Mouse (Mus musculus): ENCODE results near the gene Ncoa1.
"Not testable (repeated sequence)": the region's sequence is repeated elsewhere in the genome, so short reads cannot be mapped to it uniquely, and the experiment has no call there.

Ncoa1 gene

GRCm38 (mm10) chr12:4396221-4396620, 80.8 kb downstream of the Ncoa1 start:
- no peak for DNase-seq (ENCODE audit: low read depth in 1 of 2, low spot score in 2 of 2)

GRCm38 (mm10) chr12:4392590-4392989, 84.4 kb downstream of the Ncoa1 start:
- DNase-seq (ENCODE audit: low read depth in 1 of 2, low spot score in 2 of 2): no peak

GRCm38 (mm10) chr12:4392074-4392473, 84.9 kb downstream of the Ncoa1 start:
- no peak for DNase-seq (ENCODE audit: low read depth in 1 of 2, low spot score in 2 of 2)

GRCm38 (mm10) chr12:4391256-4391655, 85.7 kb downstream of the Ncoa1 start:
- no peak for DNase-seq (ENCODE audit: low read depth in 1 of 2, low spot score in 2 of 2)

- DNase-seq (ENCODE audit: low read depth in 1 of 2, low spot score in 2 of 2): no peak
Measured at GRCm38 (mm10) chr12:4390721-4391120, 86.3 kb downstream of the Ncoa1 start.

GRCm38 (mm10) chr12:4386077-4386719, 90.8 kb downstream of the Ncoa1 start:
- no peak for DNase-seq (ENCODE audit: low read depth in 1 of 2, low spot score in 2 of 2)

- DNase-seq (ENCODE audit: low read depth in 1 of 2, low spot score in 2 of 2): no peak
Measured at GRCm38 (mm10) chr12:4383061-4383460, 93.9 kb downstream of the Ncoa1 start.

GRCm38 (mm10) chr12:4379298-4379957, 97.6 kb downstream of the Ncoa1 start:
- DNase-seq (ENCODE audit: low read depth in 1 of 2, low spot score in 2 of 2): no peak

- no peak for DNase-seq (ENCODE audit: low read depth in 1 of 2, low spot score in 2 of 2)
Measured at GRCm38 (mm10) chr12:4376475-4376874, 100.5 kb downstream of the Ncoa1 start.

- no peak for DNase-seq (ENCODE audit: low read depth in 1 of 2, low spot score in 2 of 2)
Measured at GRCm38 (mm10) chr12:4374816-4375493, 102.0 kb downstream of the Ncoa1 start.

GRCm38 (mm10) chr12:4371406-4371805, 105.6 kb downstream of the Ncoa1 start:
- DNase-seq (ENCODE audit: low read depth in 1 of 2, low spot score in 2 of 2): no peak

GRCm38 (mm10) chr12:4365951-4366350, 111.0 kb downstream of the Ncoa1 start:
- peak in 1 of 2 experiments; percentile 1 for DNase-seq (ENCODE audit: low read depth in 1 of 2, low spot score in 2 of 2)

GRCm38 (mm10) chr12:4359475-4359874, 117.5 kb downstream of the Ncoa1 start:
- no peak for DNase-seq (ENCODE audit: low read depth in 1 of 2, low spot score in 2 of 2)

- not testable (repeated sequence) for DNase-seq (ENCODE audit: low read depth in 1 of 2, low spot score in 2 of 2)
Measured at GRCm38 (mm10) chr12:4358653-4359052, 118.3 kb downstream of the Ncoa1 start.

GRCm38 (mm10) chr12:4358100-4358499, 118.9 kb downstream of the Ncoa1 start:
- DNase-seq (ENCODE audit: low read depth in 1 of 2, low spot score in 2 of 2): no peak

- no peak for DNase-seq (ENCODE audit: low read depth in 1 of 2, low spot score in 2 of 2)
Measured at GRCm38 (mm10) chr12:4356834-4357445, 120.0 kb downstream of the Ncoa1 start.

GRCm38 (mm10) chr12:4355019-4355730, 121.8 kb downstream of the Ncoa1 start:
- DNase-seq (ENCODE audit: low read depth in 1 of 2, low spot score in 2 of 2): no peak

- DNase-seq (ENCODE audit: low read depth in 1 of 2, low spot score in 2 of 2): no peak
Measured at GRCm38 (mm10) chr12:4343216-4343615, 133.8 kb downstream of the Ncoa1 start.

- no peak for DNase-seq (ENCODE audit: low read depth in 1 of 2, low spot score in 2 of 2)
Measured at GRCm38 (mm10) chr12:4342087-4342486, 134.9 kb downstream of the Ncoa1 start.

GRCm38 (mm10) chr12:4340325-4340924, 136.6 kb downstream of the Ncoa1 start:
- DNase-seq (ENCODE audit: low read depth in 1 of 2, low spot score in 2 of 2): no peak

- no peak for DNase-seq (ENCODE audit: low read depth in 1 of 2, low spot score in 2 of 2)
Measured at GRCm38 (mm10) chr12:4323604-4324003, 153.4 kb downstream of the Ncoa1 start.
